Mouse (Mus musculus): ENCODE results near the gene Cbln1.

DNA sequence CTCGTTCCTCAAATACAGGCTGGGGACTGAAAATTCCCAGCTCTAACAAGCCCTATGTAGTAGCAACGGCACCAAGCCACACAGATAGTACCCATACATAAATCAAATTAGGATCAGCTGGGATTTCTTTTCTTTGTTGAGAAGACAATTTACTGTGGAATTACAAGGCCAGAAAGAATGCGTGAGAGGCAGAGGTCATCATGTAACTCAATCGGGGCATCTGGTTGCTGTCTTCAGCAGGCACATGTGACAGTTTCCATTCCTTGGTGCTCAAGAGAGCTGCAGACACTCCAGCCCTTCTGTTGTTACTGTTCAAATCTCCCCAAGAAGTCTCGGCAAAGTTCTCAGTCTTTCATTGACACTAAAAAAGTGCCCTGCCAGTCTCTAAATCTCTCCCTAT lies 10.6 kb downstream of the Cbln1 start:
- TF ChIP-seq CTCF (IDR thresholded peaks at IDR 0.05; ENCODE audit: borderline replicate concordance, extremely low read depth, insufficient read depth, insufficient read length): no peak
- no peak for TF ChIP-seq POLR2A (IDR thresholded peaks at IDR 0.05; ENCODE audit: borderline replicate concordance, extremely low read depth, insufficient read depth, insufficient read length, poor library complexity, severe bottlenecking)
